Mouse (Mus musculus) megakaryocyte, adult 5-6 weeks (primary cell): ENCODE data around the gene Rpf2. TPM values are rescaled to one million over a fixed set of nuclear protein-coding genes. Genes with fewer than 3 reads are reported as not detected.
A peak's percentile ranks its signal among the peaks of the same experiment; 100 is the strongest.

Source experiments
- ATAC-seq: 2 replicates; pipeline ENCODE4 v1.8.0; 2016; ENCODE audit warnings: mild to moderate bottlenecking, inconsistent platforms; ENCODE audit not compliant: poor library complexity, severe bottlenecking
- total RNA-seq, 2 experiments: library from RNA; stranded (forward) in 1 of 2; stranded (reverse) in 1 of 2; fragments of 153-499, 151-499 nt in 1 of 2; fragments of 221-1000, 200-1000 nt in 1 of 2; gene quantifications; 2 replicates each; pipeline versions ENCODE4 v1.2.3 to v1.2.4; 2015 to 2017

Gene Rpf2
- total RNA-seq, 2 experiments from 2014 or later = 56.7 to 104 TPM

DNA sequence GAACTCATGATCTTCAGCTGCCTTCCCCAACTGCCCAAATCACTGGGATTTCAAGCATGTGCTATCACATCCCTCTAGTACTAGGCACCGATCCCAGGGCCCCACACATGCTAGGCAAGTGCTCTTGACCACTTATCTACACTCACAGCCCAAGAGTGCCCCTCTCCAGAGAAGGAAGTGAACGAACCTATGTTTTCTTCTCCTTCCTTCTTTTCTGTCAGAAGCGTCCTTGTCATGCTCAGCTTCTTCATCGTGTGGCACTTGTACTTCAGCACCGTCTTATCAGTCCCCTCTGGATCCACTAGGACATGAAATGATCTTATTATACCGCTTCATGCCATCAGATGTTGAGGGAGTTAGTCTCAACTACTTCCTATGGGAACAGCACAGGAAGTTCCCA lies 4.1 kb upstream of the Rpf2 start:
- ATAC-seq = no peak

DNA sequence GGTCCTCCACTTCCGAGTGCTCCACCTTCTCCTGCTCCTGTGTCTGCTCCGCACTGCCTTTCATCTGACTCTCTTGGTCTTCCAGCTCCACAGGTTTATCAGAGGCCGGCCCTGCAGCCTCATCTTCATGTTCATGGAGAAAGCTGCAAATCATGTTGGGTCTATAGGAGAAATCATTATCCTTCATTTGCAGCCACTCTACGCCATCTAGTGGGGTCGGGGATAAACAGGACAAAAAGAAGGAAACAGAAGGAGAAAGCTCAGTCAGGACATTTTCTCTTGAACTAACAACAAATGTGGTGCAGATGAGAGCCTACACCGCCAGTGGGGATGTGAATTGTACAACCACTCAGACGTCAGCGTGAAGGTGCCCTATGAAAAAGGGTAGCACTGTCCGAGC lies 2.8 kb upstream of the Rpf2 start:
- no peak for ATAC-seq

- no peak for ATAC-seq
These were observed 405 bp upstream of the Rpf2 start for GRCm38 (mm10) chr10:40247166-40247716.

GRCm38 (mm10) chr10:40237826-40238225 lies 9.0 kb downstream of the Rpf2 start:
- ATAC-seq = no peak

- no peak for ATAC-seq
These were observed 13.6 kb downstream of the Rpf2 start for GRCm38 (mm10) chr10:40233241-40233640.

DNA sequence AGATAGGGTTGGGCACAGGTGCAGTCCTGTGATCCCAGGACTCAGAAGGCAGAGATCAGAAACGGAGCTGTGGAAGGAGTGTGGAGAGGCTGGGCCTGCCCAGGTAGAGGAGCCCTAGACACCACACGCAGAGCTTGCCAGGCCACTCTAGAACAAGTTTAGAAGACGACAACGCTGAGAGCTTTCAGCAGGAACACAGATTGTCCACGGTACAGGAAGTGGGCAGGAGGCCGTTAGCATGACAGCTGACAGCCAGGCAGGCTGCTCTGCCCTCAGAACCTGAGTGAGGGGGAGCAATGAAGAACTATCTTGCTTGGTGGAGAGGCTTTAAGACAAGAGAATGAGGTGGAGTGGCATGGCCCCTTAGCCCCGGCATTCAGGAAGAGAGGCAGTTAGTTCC lies 14.4 kb downstream of the Rpf2 start:
- ATAC-seq = peak; percentile 37; the same call in 1 of the 2 replicates

GRCm38 (mm10) chr10:40229725-40230124 lies 17.1 kb downstream of the Rpf2 start:
- ATAC-seq = peak; percentile 84

DNA sequence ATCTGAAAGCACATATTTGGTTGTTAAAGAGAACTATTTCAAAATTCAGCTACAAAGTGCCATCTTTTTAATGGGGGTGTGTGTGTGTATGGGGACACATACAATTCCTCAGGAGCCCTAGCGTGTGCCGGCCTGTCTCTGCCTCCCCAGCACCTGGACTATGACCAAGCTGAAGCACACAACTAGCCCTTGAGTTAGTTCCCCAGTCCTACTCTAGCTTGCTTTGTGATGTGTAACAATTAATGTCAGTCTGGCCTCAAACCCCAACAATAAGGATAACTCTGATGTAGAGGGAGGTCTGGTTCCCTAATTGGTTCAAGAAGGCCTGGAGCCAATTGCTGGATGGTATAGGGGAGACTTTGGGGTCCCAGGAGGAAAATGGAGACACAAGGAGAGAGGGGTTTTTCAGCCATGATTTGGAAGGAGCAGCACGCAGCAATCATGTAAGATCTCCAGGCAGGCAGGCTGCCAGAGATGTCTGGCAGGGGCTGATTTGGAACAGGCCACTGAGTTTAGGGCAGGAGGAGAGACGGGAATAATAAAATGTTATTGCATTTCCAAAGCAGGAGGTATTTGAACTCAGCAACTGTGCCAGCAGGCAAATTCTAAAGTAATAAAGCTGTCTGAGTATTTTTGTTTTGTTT lies 19.1 kb downstream of the Rpf2 start:
- no peak for ATAC-seq

DNA sequence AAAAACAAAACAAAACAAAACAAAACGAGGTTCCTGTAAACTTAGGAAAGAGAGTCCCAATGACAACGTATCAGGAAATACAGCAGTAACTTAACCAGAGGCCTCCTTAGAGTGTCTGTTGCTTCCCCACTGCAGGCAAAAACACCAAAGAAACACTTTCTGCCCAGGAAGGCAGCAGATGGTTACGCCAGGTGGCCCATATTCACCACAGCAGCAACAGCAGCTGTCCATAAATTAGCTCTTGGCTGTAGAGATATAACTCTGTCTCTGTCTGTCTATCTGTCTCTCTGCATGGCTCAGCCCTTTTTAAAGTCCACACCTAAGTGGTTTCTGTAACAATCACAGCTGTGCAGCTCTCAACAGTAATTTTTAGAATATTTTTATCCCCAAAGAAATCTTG lies 28.0 kb downstream of the Rpf2 start:
- no peak for ATAC-seq

- ATAC-seq = peak; percentile 100
These were observed 34.2 kb downstream of the Rpf2 start for GRCm38 (mm10) chr10:40212443-40213169.

GRCm38 (mm10) chr10:40195001-40195400 lies 51.8 kb downstream of the Rpf2 start:
- ATAC-seq = no peak

- ATAC-seq = peak; percentile 55
These were observed 54.6 kb downstream of the Rpf2 start for GRCm38 (mm10) chr10:40192010-40192935.

DNA sequence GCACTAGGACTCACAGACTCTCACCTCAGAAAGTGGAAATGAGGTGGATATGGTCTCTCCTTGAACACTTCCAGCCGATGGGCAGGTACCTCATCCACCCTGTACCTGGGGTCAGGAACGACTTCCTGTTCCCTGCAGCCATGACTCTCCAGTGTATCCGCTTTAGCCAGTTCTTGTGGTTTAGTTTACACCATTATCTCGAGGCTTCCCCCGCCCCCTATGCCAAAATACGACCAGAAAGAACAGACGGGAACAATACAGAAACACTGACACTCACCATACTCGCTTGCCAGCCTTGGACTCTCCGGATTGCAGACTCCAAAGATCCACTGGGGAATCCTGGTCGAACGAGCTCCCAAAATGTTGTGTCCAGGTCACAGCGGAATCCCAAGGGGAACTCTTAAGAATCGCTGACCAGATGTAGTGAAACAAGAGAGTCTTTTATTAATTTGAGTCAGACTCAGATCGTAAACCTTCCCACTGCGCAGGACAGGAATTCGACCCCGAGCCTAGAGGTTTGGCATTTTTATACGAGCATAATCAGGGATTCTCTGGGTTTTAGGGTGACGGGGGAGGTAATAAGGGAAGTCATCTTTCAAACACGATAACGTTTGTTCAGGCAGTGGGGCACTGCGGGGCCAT lies 55.4 kb downstream of the Rpf2 start:
- peak; percentile 43 for ATAC-seq

- ATAC-seq = peak; percentile 19
These were observed 56.0 kb downstream of the Rpf2 start for GRCm38 (mm10) chr10:40190871-40191270.

DNA sequence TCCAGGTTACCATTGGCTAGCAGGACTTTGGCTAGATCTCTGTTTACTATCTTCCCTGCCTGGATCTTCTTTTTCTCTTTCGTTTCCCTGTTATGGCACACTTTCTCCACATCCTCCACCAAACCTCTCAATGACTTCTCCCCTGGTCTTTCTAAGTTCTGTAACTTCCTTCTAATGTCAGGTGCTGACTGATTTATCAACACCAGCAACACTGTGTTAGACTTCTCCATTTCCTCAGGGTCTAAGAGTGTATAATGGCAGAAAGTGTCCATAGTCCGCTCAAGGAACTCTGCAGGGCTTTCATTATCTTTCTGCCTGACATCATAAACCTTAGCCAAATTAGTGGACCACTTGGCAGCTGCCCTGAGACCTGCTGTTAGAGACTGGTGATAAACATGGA lies 57.1 kb downstream of the Rpf2 start:
- ATAC-seq = peak; percentile 59

DNA sequence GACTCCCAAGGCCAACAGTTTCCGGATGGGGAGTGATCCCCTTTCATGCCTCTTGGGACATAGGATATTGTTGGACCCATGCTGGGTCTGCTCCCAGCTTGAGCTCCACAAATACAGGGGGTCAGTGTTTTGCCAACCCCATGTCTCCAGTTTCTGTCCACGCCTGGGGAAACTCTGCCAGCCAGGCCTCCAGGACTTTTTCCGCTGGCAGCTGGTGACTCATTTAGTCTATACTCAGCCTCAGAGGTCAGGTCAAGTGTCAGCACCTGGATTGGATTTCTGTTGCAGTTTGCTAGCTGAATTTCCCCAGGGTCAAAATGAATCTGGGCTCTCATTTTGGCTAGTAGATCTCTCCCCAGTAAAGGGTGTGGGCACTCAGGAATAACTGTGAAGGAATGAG lies 58.0 kb downstream of the Rpf2 start:
- no peak for ATAC-seq

GRCm38 (mm10) chr10:40185956-40186355 lies 60.9 kb downstream of the Rpf2 start:
- ATAC-seq = no peak

DNA sequence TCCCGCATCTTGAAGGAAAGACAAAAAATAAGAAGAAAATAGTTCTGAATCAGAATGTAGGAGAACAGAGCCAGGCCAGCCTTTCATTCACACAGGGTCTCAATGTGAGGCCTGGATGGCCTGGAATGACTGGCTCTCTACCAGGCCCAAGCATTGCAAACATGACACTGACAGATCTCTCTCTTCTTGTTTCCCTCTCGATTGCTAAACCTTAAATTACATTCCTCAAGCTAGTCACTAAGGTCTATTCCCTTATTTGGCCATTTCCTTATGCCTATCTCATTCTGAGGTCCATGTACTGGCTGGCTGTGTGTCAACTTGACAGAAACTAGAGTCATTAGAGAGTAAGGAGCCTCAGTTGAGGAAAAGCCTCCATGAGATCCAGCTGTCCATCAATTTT lies 66.8 kb downstream of the Rpf2 start:
- ATAC-seq = no peak

- ATAC-seq = no peak
These were observed 67.7 kb downstream of the Rpf2 start for GRCm38 (mm10) chr10:40179142-40179541.

GRCm38 (mm10) chr10:40177323-40177962 lies 69.4 kb downstream of the Rpf2 start:
- ATAC-seq = no peak
